Mouse (Mus musculus) megakaryocyte, embryonic 14.5 days (primary cell): Measurements from ENCODE around the gene Creb5.

Experiments
- FLI1 ChIP-seq: IDR thresholded peaks from 2 replicates; pipeline ENCODE4 v1.6.1; 2012; ENCODE audit warnings: low read length, inconsistent platforms, mixed read lengths
- GATA1 ChIP-seq: IDR thresholded peaks from 3 replicates; pipeline ENCODE4 v1.6.1; 2012; ENCODE audit warnings: mixed read lengths, low read length, inconsistent platforms, borderline replicate concordance

DNA sequence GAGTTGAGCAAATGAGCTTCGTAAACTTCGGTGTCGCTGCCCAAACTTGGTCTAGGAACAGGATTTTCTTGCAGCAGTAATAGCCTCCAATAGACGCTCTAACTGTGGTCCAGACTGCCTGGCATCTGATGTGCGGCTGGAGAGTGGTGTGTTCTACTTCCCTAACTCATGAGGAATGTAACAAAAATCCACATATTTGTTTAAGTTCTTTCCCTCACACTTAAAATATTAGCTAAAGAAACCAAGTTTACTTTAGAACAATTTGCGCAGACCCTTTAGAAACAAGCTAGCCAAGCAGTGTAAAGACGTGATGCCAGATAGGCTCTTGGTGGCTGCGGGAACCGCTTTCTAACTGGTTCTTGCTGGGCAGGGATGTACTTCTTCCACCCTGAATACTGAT, 428.9 kb downstream of the Creb5 start:
- TF ChIP-seq GATA1 = no peak
- TF ChIP-seq FLI1 = no peak
